Mouse (Mus musculus): ENCODE results near the gene Zfp57.
"Not testable (repeated sequence)": the region's sequence is repeated elsewhere in the genome, so short reads cannot be mapped to it uniquely, and the experiment has no call there.

The Zfp57 gene

DNA sequence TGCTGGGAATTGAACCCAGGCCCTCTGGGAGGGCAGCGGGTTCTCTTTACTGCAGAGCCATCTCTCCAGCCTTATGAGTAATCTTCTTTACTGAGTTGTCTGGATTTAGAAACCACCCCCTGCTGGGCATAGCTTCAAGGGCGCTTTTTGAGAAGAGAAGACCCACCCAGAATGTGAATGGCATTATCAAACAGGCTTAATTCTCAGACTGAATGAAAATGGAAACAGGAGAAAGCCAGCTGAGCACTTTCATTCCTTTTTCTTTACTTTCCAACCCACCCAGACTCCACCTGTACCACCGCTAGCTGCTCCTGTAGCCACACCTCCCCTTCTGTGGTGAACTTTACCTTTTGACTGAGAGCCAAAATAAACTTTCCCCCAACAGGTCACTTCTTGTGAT is 5.5 kb upstream of the Zfp57 start:
- no peak for DNase-seq (ENCODE audit: low spot score)

DNA sequence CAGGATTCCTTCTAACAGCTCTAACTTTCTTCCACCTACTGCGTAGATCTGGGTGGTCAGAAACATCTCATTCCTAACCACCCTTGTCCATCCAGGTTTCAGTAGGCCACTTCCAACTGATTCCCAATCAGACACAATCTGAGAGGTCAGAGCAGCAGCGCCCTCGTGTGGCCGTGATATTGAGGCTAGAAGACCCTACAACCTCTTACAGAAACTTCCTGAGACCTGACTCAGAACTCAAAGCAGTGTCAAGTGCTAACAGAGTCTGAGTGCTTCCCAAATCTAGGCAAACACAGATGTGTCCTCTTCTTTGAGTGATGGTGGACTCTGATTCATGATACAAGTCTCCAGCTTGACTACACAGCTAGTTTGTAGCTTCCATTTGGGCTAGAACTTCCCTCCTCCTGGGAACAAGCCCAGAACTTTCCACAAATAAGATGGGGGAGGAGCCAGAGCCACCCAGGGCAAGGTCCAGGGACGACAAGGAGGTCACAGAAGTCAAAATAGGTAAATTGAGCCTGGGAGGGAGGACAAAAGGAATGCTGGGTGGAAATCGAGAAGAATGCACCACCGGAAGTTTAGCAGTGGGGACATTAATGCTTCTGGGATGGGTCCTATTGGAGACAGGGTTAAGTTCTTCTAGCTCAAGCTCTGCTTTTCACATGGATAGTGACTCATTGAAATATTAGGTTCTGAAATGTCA is 3.8 kb upstream of the Zfp57 start:
- peak; percentile 32 for DNase-seq (ENCODE audit: low spot score)

DNA sequence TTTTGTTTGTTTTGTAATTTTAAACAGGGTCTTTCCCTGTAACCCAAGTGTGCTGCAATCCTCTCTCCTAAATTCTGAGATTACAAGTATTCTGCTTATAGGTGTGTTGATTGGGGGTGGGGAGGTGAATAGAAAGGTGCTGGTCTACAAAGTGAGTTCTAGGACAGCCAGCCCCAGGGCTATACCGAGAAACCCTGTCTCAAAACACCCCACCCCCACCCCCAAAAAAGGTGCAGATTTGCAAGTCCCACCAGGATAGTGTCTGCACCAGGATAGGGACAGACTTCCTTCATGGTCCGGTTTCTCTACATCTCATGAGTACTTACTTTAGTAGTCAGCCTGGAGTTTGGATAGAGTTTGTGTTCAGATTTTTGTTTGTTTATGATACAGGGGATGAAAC is 2.5 kb upstream of the Zfp57 start:
- no peak for DNase-seq (ENCODE audit: low spot score)

DNA sequence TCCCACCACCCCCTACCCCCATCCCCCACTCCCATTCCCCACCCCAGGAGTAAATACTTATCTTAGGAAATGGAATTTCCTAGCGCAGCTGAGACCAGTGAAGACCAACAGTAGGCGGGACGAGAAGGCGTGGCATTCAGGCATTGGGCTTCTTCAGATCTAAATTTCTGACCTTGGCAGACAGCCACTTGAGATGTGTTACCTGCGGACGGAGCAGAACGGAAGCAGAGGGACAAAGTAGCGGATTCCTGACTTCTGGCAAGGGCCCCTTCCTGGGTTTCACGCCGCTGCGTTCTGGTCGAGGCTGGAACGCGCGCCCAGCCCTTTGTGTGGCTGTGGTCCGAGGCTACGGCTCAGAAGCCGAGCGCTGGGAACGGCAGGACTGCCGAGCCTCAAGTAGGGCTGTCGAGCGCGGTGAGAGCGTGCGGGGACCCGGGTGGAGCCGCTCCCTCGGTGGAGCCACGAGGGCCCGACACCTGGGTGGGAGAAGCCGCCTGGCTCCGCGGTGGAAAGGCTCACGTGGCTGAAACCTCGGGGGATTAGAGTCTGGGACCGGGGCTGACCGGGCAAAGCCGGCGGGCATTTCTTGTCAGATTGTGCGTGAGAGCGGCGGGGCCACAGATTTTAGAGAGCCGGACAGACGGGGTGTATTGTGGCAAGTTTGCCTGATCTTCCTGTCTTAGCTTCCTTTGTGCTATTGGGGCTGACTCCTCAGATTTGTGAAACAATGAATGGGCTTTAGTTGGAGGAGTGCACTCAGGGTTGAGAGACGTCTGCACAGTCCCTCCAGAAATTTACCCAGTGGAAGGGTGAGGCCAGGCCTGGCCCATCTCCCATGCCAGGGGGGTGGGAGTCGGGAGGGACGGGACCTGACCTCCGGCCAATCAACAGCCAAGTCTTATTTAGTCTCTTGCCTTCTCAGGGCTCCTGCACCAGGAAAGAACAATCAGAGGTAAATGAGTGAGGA is 1.7 kb downstream of the Zfp57 start:
- no peak for DNase-seq (ENCODE audit: low spot score)

DNA sequence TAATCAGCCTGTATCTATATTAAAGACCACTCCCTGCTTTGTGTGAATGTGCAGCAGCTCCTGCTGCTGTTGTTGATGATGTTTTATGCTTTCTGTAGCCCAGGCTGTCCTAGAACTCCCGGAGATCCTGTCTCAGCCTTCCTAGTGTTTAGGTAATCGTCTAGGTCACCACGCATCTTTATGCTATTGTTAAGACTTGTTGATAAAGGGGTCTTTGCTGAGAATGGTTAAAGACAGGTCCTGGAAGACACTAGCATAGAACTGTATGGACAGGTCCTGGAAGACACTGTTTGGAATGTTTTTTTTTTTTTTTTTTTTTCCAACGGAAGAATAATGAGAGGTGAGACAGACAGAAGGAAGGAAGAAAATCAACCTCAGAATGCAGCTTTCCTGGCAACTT is 2.4 kb downstream of the Zfp57 start:
- DNase-seq (ENCODE audit: low spot score) = no peak

DNA sequence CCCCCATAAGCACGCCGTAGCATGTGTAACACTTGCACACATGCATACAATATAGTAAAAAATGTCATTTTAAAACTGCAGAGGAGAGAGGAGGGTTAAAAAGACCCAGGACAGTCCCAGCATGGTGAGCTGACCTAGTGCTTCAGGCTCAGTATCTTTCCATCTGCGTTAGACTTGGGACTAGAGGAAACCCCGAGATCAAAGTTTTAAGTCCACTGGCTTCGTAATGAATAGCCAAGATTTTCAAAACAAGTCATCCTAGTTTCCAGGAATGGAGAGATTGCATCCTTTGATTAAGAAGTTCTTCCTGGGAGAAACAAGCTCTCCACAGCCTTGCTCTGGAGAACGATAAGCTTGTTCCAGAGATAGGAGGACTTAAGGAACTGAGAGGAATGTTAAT is 7.2 kb downstream of the Zfp57 start:
- no peak for DNase-seq (ENCODE audit: low spot score)

DNA sequence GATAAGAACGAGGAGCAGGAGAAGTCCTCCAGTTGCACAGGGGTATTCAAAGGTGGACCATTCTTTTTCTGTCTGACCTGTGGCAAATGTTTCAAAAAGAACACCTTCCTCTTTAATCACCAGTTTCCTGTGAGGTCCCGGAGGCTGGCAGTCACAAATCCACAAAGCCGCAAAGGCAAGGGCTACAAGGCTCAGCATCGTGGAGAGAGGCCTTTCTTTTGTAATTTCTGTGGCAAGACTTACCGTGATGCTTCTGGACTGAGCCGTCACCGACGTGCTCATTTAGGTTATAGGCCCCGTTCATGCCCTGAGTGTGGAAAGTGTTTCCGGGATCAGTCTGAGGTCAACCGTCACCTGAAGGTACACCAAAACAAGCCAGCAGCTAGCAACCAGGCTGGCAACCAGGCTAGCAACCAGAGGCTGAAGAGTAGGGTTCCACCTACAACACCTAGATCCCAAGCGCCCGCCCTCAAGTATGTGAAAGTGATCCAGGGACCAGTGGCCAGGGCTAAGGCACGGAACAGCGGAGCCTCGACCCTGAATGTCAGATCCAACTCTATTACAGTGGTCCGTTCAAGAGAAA is 8.6 kb downstream of the Zfp57 start:
- no peak for DNase-seq (ENCODE audit: low spot score)

DNA sequence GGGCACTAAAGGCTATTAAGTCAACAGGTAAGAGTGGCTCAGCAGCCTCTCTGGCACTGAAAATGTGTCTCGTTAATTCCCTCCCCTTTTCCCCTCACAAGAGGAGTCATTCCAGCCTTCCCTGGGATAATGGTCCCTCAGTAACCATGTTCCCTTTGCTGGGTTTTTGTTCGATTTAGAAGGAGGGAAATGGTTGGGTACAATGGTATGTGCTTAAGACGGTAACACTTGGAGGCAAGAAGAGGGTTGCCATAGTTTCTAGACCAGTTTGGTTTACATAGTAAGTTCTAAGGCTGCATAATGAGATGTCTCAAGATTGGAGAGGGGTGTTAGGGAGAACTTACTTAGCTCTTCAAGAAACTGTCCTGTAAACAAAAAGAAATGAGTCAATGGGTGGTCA is 10.8 kb downstream of the Zfp57 start:
- no peak for DNase-seq (ENCODE audit: low spot score)

DNA sequence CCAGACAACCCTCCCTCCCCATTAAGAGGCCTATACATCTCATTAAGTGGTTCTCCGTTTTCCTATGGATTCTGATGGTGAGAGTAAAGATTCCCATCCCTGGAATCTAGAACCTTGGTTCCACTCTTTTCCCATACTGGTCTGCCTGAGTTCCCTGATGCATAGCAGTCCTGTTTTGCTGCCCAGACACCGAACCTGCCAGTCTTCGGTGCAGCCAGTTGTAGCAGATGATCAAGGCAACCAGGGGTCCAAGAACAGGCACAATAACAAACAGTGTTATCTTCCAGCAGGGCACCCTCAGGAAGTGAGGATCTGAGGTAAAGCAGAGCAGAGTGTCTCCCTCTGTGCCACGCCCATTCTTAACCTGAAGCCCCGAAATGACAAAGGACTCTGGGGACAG is 11.2 kb downstream of the Zfp57 start:
- DNase-seq (ENCODE audit: low spot score) = no peak

DNA sequence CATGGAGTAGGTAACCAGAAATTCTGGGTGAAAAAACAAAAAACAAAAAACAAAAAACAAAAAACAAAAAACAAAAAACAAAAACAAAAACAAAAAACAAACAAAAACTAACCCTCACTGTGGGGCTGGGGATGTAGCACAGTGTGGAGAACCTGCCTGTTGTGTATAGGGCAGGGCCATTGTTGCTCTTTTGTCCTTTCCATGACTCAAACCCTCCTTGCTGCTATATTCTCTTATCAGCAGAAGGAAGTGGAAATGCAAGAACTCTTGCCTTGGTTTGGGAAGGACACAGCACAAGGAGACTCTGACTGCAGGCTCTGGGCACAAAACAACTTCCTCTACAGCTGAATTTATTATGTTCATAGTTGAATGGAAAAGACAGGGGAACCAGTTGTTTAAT is 15.4 kb downstream of the Zfp57 start:
- no peak for DNase-seq (ENCODE audit: low spot score)

DNA sequence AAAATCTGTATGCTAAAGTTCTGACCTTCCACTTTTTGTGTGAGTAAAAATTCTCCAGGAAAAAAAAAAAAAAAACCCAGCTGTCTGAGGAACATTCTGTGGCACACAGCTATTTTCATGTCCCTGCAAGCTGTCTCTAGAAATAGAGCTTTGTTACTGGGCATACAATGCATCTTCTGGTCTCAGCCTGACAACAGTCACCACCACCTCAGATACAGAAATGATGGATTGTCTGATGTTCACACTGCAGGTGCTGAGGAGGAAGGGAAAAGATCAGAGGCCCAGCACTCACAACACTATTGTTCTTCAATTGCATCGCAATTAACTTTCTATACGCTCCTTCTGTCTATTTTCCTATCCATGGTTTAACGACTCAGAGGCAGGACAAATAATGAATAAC is 17.4 kb downstream of the Zfp57 start:
- DNase-seq (ENCODE audit: low spot score) = no peak

DNA sequence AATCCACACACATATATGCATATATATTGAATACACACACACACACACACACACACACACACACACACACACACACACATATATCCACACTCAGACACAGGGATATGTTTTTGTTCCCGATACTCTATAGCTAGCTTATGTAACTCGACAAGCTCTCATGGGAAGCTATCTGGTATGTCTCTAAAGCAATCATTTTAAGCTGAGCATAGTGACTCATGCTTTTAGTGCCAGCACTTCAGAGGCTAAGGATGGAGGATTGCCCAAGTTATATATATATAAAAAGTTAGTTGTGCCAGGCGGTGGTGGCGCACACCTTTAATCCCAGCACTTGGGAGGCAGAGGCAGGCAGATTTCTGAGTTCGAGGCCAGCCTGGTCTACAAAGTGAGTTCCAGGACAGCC is 18.3 kb downstream of the Zfp57 start:
- DNase-seq (ENCODE audit: low spot score) = not testable (repeated sequence)

DNA sequence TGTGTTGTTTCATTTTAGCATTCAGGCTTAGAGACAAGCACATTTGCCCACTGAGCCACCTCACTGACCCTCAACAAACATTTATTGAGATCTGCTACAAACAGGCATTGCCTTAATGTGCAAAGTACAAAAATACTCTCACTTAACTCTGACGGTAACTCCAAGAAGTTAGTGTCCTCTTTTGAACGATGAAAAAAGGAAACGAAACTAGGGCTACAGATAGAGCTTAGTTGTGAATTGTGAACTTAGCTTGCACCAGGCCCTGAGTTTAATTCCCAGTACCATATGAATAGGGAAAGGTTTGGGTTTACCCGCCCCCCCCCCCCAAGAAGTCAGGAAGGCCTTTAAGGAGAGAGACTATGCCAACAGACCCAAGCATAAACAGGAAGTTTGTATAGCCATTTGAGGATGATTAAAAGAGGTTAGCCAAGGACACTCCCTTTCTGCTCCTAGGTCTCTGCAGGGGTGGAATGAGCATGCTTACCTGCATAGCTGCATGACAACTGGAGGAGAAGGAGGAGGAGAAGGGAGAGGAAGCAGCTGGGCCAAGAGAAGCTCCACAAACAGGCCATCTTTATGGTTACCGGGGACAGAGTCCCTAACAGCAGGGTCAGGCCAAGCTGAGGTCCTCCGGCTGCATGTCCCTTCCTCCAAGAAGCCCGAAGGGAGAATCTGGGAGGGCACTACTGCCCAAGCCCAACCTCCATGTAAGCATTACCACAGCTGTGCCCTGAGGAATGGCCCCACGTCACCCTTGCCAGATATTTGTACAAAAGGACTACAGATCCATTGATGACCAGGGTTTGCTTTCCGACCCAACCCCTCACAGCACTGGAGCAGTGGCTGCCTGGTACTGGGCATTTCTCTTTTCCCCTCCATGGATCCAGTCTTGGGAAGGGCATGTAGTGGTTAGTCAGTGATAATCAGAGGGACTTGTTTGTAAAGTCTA is 21.9 kb downstream of the Zfp57 start, which contains the start of gene Mog:
Mog (minus strand) TSS at position 771 of the 949 bp plus-strand sequence.
- DNase-seq (ENCODE audit: low spot score) = no peak

DNA sequence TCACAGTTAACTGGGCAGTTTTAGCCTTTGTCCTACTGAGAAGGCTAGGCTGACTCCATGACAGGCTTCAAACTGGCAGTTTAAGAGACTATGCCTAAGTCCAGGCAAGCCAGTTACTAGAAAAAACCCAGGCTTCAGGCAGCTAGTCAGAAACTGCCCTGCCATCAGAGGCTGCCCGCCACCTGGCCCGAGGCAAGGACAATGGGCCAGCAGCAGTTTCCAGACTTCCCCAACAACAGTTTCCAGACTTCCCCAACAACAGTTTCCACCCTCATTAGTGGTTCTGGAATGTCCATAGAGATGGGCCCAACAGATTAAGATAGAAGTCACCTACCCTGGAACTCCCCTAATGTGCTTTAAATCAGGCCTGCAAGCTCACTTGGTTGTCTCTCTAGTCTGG is 25.5 kb downstream of the Zfp57 start:
- DNase-seq (ENCODE audit: low spot score) = no peak

DNA sequence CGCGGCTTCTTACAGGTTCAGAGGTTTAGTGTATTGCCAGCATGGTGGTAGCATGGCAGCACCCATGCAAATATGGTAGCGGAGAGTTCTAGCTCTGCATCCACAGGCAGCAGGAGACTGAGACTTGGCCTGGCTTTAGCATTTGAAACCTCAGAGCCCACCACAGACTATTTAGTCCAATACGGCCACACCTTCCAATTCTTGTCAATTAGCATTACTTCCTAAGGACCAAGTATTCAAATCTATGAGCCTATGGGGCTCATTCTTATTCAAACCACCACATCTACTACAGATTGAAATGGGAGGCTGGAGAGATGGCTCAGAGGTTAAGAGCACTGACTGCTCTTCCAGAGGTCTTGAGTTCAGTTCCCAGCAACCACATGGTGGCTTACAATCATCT is 26.5 kb downstream of the Zfp57 start:
- no peak for DNase-seq (ENCODE audit: low spot score)

DNA sequence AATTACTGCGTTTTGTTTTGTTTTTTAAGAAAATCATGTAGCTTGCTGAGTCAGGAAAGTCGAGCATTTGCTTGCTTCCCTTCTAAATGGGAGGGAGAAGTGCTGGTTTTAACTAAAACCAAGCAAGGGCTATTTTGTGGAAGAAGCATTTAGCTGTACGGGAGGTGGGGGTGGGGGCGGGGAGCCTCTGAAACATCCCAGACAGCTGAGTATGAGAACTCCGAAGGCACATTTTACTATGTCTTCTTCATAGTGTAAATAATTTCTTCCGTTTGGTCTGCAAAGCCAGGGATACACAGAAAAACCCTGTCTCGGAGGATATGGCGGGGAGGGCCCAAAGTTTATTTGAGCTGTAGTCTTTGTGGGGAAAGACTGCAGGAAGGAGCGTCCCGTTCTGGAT is 27.2 kb downstream of the Zfp57 start:
- no peak for DNase-seq (ENCODE audit: low spot score)

DNA sequence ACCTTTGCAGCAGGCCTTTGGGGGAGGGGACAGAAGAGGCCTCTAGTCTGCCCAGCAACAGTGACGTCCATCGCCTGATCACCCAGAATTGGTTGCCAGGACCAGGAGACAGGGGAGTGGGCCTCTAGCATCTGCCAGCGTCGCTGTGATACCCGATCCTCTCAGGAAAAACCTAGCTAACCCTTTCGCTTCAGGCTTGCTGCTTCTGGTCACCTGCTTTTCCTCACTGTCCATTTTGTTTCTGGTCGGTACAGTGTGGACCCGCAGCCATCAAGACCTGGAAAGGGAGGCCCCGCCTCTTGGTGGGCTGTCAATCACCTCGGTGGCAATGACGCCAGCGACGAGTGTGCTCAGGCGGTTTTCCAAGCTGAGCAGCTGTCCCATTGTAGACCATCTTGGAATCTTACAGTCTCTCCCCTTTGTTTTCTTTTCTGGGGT is 27.7 kb downstream of the Zfp57 start:
- peak; percentile 52 for DNase-seq (ENCODE audit: low spot score)

DNA sequence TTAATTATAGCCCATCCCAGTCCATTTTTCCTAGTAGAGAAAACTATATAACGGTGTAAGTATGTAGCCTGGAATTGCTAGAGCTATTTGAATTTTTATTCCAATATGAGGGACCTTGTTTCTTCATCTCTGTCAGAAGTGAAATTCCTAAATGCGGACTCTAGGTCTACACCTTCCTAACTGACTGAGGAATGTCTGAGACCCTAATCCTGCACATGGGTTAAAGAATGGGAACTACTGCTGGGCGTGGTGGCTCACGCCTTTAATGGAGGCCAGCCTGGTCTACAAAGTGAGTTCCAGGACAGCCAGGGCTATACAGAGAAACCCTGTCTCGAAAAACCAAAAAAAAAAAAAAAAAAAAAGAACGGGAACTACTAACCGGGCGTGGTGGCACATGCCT is 28.2 kb downstream of the Zfp57 start:
- DNase-seq (ENCODE audit: low spot score) = no peak

DNA sequence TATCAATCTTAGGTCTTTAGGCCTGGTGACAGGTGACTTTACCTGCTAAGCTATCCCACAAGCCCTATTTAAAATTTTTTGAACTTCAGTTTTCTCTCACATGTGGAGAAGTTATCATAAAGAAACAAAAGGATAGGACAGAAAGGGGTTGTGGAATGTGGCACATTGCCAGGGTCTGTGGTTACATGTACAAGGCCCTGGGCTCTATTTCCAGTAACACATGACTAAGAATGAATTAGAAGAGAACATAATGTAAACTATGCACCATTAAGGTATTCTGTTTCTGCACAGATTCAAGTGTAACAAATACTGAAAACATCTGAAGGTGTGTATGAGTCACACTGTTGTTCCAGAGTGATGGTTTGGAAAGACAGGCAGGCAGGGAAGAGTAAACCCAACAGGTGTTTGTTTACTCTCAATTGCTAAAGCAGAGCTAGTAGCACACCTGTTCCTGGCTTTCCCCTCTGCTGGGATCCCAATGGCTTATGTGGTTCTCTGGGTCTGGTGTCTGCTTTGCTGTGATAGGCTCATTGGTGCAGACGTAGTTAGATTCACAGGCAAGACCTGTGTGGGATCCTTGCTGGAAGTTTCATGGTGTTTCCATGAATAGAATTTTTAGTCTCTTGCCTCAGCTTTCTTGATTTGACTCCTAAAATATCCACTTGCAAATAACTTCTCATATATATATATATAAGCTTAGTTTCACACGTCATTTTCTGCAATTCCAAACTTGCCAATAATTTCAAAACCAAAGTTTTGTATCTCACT is 38.3 kb downstream of the Zfp57 start:
- no peak for DNase-seq (ENCODE audit: low spot score)

DNA sequence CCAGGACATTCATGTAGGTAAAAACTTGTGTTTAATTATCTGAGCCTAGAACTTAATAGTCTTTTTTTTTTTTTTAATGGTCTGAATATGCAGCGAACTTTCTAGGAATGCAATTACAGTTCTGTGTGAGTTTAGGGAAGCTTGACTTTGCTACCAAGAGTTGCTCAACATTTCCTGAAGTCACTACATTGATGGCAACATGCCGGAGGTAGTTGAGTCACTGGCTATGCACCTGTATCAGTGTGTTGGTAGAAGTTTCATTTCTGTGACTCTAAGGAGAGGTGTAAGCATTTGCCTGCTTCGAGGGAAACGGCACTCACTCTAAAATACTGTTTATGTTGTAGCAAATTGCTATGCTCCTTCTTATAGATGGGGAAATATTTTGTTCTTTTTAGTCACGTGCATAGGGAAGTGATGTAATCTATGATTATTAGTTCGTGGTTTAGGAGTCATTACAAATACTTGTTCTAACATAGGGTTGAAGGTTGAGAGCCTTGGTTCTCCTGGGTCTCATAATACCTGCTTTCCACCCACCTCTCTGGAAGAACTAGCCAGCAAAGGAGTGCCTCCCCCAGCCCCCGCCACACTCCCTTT is 43.8 kb downstream of the Zfp57 start:
- no peak for DNase-seq (ENCODE audit: low spot score)

Measured in c-Kit-positive CD71-positive TER-119-positive erythroid progenitor cells, embryonic 14.5 days (primary cell).